Mouse (Mus musculus): ENCODE measurements around the gene Sorl1.

- TF ChIP-seq POLR2A (IDR thresholded peaks at IDR 0.05; ENCODE audit: borderline replicate concordance, control insufficient read depth, low read depth, low read length) (no peak), CTCF (IDR thresholded peaks at IDR 0.05; ENCODE audit: control insufficient read depth, insufficient read depth, low read length) (no peak)
Observed at GRCm38 (mm10) chr9:42146463-42146862, 22.4 kb upstream of the Sorl1 start.

Data from bone marrow, adult 2 months (tissue).